Mouse (Mus musculus): ENCODE data around the gene Rerg. TPM values are rescaled to one million over a fixed set of nuclear protein-coding genes. Genes with fewer than 3 reads are reported as not detected.

Gene Rerg
- total RNA-seq, 2 experiments from 2014 or later, result 37.5 to 41.0 TPM

Other genes with a start within 250 kb of the Rerg start
- gene Erp27, start 248.3 kb downstream of the Rerg start, total RNA-seq (2021), result 1 to 10 TPM in 1 of 2 experiments, under 1 TPM in 1; 0.80 to 1.1 TPM
- 1 to 10 TPM; 1.5 TPM for gene Pde6h, start 246.7 kb downstream of the Rerg start, total RNA-seq (2021)
- 10 to 100 TPM in 1 of 2 experiments, 1 to 10 TPM in 1; 8.9 to 10.2 TPM for gene Arhgdib, start 228.6 kb downstream of the Rerg start, total RNA-seq (2021)
- 10 to 100 TPM; 44.4 to 51.1 TPM for gene Ptpro, start 81.8 kb upstream of the Rerg start, total RNA-seq (2021)